ENCODE assay signal across 22 mouse cellular contexts in genomic region chr3:60275249-60275838, GRCm38 (mm10).
DNase-seq lines count a peak whose midpoint lies in the region; ATAC-seq lines count a peak whose summit lies in the region.
"Had no signal": no experiment of that assay in that cellular context is flagged by ENCODE, and none has a peak within 500 bp of the region (broad histone marks: within the 10 kb centered on the region; RNA-seq: fewer than 3 reads in every experiment).

No protein-coding gene starts in this region.

- H3K36me3 ChIP-seq in intestine, embryonic 15.5 days, result no peaks in the 10 kb centered on the region
- H3K36me3 ChIP-seq in intestine, embryonic 16.5 days (ENCODE audit: control insufficient read depth, insufficient read depth, low read length), result no peaks in the 10 kb centered on the region
- no peaks in the 10 kb centered on the region for H3K36me3 ChIP-seq in forebrain, embryonic 14.5 days (ENCODE audit: control insufficient read depth, insufficient read depth, low read length)
- H3K36me3 ChIP-seq: embryonic facial prominence, embryonic 13.5 days; embryonic facial prominence, embryonic 15.5 days; forebrain, embryonic 10.5 days; forebrain, embryonic 12.5 days; forebrain, embryonic 15.5 days had no signal

- no peaks in the 10 kb centered on the region for H3K9me3 ChIP-seq in intestine, embryonic 15.5 days
- H3K9me3 ChIP-seq in intestine, embryonic 16.5 days (ENCODE audit: control insufficient read depth, low read length), result no peaks in the 10 kb centered on the region
- no peaks in the 10 kb centered on the region for H3K9me3 ChIP-seq in forebrain, embryonic 14.5 days (replicated peaks; ENCODE audit: control insufficient read depth, low read length)
- H3K9me3 ChIP-seq: embryonic facial prominence, embryonic 13.5 days; embryonic facial prominence, embryonic 15.5 days; forebrain, embryonic 10.5 days; forebrain, embryonic 12.5 days; forebrain, embryonic 15.5 days had no signal

- H3K4me3 ChIP-seq in intestine, embryonic 15.5 days (replicated peaks), result no peak overlapping the region
- no peak overlapping the region for H3K4me3 ChIP-seq in intestine, embryonic 16.5 days (ENCODE audit: low read length)
- no peak overlapping the region for H3K4me3 ChIP-seq in forebrain, embryonic 14.5 days (ENCODE audit: low read depth, low read length)
- H3K4me3 ChIP-seq: embryonic facial prominence, embryonic 13.5 days; embryonic facial prominence, embryonic 15.5 days; erythroblast, embryonic 14.5 days; forebrain, embryonic 10.5 days; forebrain, embryonic 12.5 days; forebrain, embryonic 15.5 days had no signal

- ATAC-seq in intestine, embryonic 15.5 days, result peak; percentile 58; the same call in 1 of the 2 replicates
- peak; percentile 63 for ATAC-seq in intestine, embryonic 16.5 days
- ATAC-seq in forebrain, embryonic 14.5 days, result no peak
- ATAC-seq: forebrain, embryonic 15.5 days; forebrain, postnatal 0 days had no signal

- peak; percentile 29 for DNase-seq in large intestine, adult 2 months (ENCODE audit: low read depth, low spot score)
- DNase-seq in right cerebral cortex, adult 18-20 months, result no peak
- DNase-seq in forebrain, embryonic 14.5 days (ENCODE audit: low spot score), result no peak
- DNase-seq: adrenal gland, adult 2 months; adrenal gland, postnatal 10 days; adrenal gland, postnatal 25 days; cerebellum, adult 11 months; cerebellum, adult 18-20 months; cerebellum, adult 8-10 months; cerebellum, adult 9-11 months; cerebellum, postnatal 14 days; cerebellum, postnatal 36 days; embryo, embryonic 11 days; forebrain, postnatal 0 days had no signal

- H3K27me3 ChIP-seq in intestine, embryonic 15.5 days (replicated peaks), result no peaks in the 10 kb centered on the region
- no peaks in the 10 kb centered on the region for H3K27me3 ChIP-seq in intestine, embryonic 16.5 days (replicated peaks; ENCODE audit: control insufficient read depth, insufficient read depth, low read length)
- no peaks in the 10 kb centered on the region for H3K27me3 ChIP-seq in forebrain, embryonic 14.5 days (replicated peaks; ENCODE audit: control insufficient read depth, insufficient read depth, low read length)
- H3K27me3 ChIP-seq: embryonic facial prominence, embryonic 13.5 days; embryonic facial prominence, embryonic 15.5 days; forebrain, embryonic 12.5 days; forebrain, embryonic 15.5 days had no signal

- H3K4me1 ChIP-seq in intestine, embryonic 15.5 days (replicated peaks), result no peaks in the 10 kb centered on the region
- H3K4me1 ChIP-seq in intestine, embryonic 16.5 days (ENCODE audit: control insufficient read depth, insufficient read depth, low read length), result no peaks in the 10 kb centered on the region
- H3K4me1 ChIP-seq in forebrain, embryonic 14.5 days (ENCODE audit: control insufficient read depth, insufficient read depth, low read length), result no peaks in the 10 kb centered on the region
- H3K4me1 ChIP-seq: embryonic facial prominence, embryonic 13.5 days; embryonic facial prominence, embryonic 15.5 days; forebrain, embryonic 10.5 days; forebrain, embryonic 12.5 days; forebrain, embryonic 15.5 days had no signal

- no peak overlapping the region for H3K27ac ChIP-seq in intestine, embryonic 15.5 days
- H3K27ac ChIP-seq in intestine, embryonic 16.5 days (ENCODE audit: low read length), result no peak overlapping the region
- no peak overlapping the region for H3K27ac ChIP-seq in forebrain, embryonic 14.5 days (ENCODE audit: low read depth, low read length)
- H3K27ac ChIP-seq: embryonic facial prominence, embryonic 13.5 days; embryonic facial prominence, embryonic 15.5 days; forebrain, embryonic 10.5 days; forebrain, embryonic 12.5 days; forebrain, embryonic 15.5 days had no signal

- WGBS in intestine, embryonic 15.5 days, result 65% methylated on average over 6 of the region's 6 CpGs
- WGBS in intestine, embryonic 16.5 days, result 69% methylated on average over 6 of the region's 6 CpGs
- WGBS in large intestine, adult 2 months, result 47% methylated on average over 6 of the region's 6 CpGs
- 88% methylated on average over 6 of the region's 6 CpGs for WGBS in forebrain, embryonic 14.5 days

- no peak overlapping the region for H3K9ac ChIP-seq in intestine, embryonic 15.5 days
- no peak overlapping the region for H3K9ac ChIP-seq in intestine, embryonic 16.5 days (ENCODE audit: low read depth, low read length)
- no peak overlapping the region for H3K9ac ChIP-seq in forebrain, embryonic 14.5 days (ENCODE audit: low read length)
- H3K9ac ChIP-seq: embryonic facial prominence, embryonic 13.5 days; embryonic facial prominence, embryonic 15.5 days; forebrain, embryonic 12.5 days; forebrain, embryonic 15.5 days; forebrain, postnatal 0 days had no signal

- no peak overlapping the region for H3K4me2 ChIP-seq in intestine, embryonic 15.5 days (replicated peaks)
- H3K4me2 ChIP-seq in intestine, embryonic 16.5 days (ENCODE audit: low read depth, low read length), result no peak overlapping the region
- no peak overlapping the region for H3K4me2 ChIP-seq in forebrain, embryonic 14.5 days (ENCODE audit: low read length)
- H3K4me2 ChIP-seq: embryonic facial prominence, embryonic 13.5 days; embryonic facial prominence, embryonic 15.5 days; forebrain, embryonic 12.5 days; forebrain, embryonic 15.5 days had no signal
